Mouse (Mus musculus): ENCODE measurements around the gene Etl4. TPM values are rescaled to one million over a fixed set of nuclear protein-coding genes. Genes with fewer than 3 reads are reported as not detected.

The Etl4 gene
- polyA plus RNA-seq, 1 experiment from 2014 or later, result 34.4 TPM

DNA sequence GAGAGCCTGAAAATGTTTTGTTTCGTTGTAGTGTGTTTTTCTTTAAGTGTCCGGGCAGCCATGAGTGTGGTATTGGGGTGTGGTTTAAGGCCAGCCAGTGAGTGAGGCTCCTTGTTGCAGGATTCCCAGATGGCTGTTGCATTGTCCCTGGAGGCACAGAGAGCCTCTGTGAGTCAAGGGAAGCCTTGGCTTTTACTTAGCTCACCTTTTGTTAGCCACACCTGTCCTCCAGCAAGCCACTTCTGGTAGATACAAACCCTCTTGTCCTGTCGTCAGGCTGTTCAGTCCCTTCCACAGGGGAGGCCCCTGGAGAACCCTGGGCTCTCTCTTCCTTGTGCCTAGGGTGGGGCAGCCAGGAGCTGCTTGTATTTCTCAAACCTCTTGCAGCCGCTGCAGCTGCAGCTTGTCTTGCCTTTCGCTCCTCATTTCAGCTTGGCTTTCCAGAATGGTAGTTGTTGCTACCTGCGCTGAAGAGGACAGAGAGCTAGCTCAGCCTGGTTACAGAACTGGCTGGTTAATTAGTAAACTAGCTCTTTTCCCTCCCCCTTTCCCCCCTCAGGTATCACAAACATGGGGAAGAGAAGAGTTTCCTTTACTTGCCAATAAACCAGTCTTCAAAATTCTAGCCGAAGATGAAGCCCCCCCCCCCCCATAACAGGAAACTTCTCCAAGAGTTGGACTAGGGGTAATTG, 826.9 kb downstream of the Etl4 start:
- WGBS, result 77% methylated on average over 7 of the region's 7 CpGs
- no peak overlapping the region for H3K9ac ChIP-seq (ENCODE audit: low read length)
- H3K27me3 ChIP-seq (ENCODE audit: control insufficient read depth, insufficient read depth, low read length), result no peaks in the 10 kb centered on the region
- no peak overlapping the region for H3K4me3 ChIP-seq (ENCODE audit: low read depth, low read length)
- ATAC-seq (replicated peaks; ENCODE audit: low FRiP score) (no peak), DNase-seq (ENCODE audit: low spot score) (no peak)
- no peaks in the 10 kb centered on the region for H3K36me3 ChIP-seq (ENCODE audit: control insufficient read depth, insufficient read depth, low read length)
- no peak overlapping the region for H3K4me2 ChIP-seq (ENCODE audit: low read depth, low read length, severe bottlenecking)
- H3K4me1 ChIP-seq (replicated peaks; ENCODE audit: control insufficient read depth, insufficient read depth, low read length), result 0 out of 2 replicates have a peak, but pooled peaks cover 2% of the 10 kb centered on the region
- no peaks in the 10 kb centered on the region for H3K9me3 ChIP-seq (ENCODE audit: control insufficient read depth, low read length)
- H3K27ac ChIP-seq (ENCODE audit: low read depth, low read length), result no peak overlapping the region

DNA sequence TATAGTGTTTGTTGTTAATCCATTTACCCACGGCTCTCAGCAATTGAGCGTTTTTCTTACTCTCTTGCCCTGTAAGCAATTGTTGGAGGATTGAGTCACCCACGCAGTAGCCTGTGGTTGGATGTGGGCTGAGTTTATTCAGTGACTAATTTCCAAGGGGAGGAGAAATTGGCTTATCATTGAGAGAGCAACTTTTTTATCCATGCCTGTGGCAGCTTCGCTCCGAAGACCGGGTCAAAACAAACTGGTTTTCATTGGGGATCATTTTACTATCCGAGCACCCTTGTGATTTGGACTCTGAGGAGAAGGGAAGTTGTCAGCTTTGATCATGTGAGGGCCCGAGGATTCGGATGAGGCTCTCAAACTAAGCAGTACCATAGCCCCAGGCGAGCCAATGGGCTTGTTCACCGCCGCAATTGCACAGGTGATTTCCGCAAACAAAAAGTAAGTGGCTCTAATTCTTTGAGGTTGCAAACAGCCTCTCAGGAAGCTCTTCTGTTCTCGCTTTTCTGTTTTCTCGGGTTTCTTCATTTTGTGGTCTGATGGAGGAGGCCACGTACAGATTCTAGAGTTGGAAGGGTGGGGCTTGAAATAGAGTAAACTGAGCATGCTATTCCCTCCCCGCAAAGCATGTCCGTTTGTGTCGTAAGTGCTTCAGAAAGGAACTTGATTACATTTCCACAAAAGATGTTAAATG, 827.7 kb downstream of the Etl4 start:
- Histone ChIP-seq H3K4me3 (ENCODE audit: low read depth, low read length) (no peak overlapping the region), H3K27me3 (ENCODE audit: control insufficient read depth, insufficient read depth, low read length) (no peaks in the 10 kb centered on the region), H3K4me1 (replicated peaks; ENCODE audit: control insufficient read depth, insufficient read depth, low read length) (0 out of 2 replicates have a peak, but pooled peaks cover 2% of the 10 kb centered on the region), H3K27ac (ENCODE audit: low read depth, low read length) (no peak overlapping the region), H3K9me3 (ENCODE audit: control insufficient read depth, low read length) (no peaks in the 10 kb centered on the region), H3K36me3 (ENCODE audit: control insufficient read depth, insufficient read depth, low read length) (no peaks in the 10 kb centered on the region), H3K4me2 (ENCODE audit: low read depth, low read length, severe bottlenecking) (no peak overlapping the region), H3K9ac (ENCODE audit: low read length) (no peak overlapping the region)
- ATAC-seq (replicated peaks; ENCODE audit: low FRiP score) (no peak), DNase-seq (ENCODE audit: low spot score) (no peak)
- WGBS, result 79% methylated on average over 19 of the region's 19 CpGs

DNA sequence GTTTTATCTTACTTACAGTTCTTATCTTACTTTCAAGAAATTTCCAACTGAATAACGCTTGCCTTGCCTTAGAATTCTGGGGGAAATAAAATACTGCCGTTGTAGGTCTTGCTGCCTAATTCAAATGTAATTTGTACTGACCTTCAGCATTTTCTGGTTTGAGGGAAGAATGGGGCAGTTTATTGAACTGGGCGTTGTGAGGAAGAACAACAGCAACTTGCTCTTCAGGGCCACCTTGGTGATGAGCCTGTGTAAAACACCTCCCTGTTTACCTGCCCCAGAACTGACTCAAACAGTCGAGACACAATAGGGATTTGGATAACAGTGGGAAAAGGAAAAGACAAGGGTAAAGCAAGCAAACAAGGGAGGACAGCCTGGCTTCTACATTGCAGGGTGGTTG, 828.3 kb downstream of the Etl4 start:
- no peaks in the 10 kb centered on the region for H3K9me3 ChIP-seq (ENCODE audit: control insufficient read depth, low read length)
- ATAC-seq (replicated peaks; ENCODE audit: low FRiP score) (no peak), DNase-seq (ENCODE audit: low spot score) (no peak)
- 69% methylated on average over 4 of the region's 4 CpGs for whole genome bisulfite sequencing
- H3K36me3 ChIP-seq (ENCODE audit: control insufficient read depth, insufficient read depth, low read length), result no peaks in the 10 kb centered on the region
- no peak overlapping the region for H3K4me2 ChIP-seq (ENCODE audit: low read depth, low read length, severe bottlenecking)
- no peak overlapping the region for H3K4me3 ChIP-seq (ENCODE audit: low read depth, low read length)
- no peak overlapping the region for H3K9ac ChIP-seq (ENCODE audit: low read length)
- 0 out of 2 replicates have a peak, but pooled peaks cover 2% of the 10 kb centered on the region for H3K4me1 ChIP-seq (replicated peaks; ENCODE audit: control insufficient read depth, insufficient read depth, low read length)
- no peaks in the 10 kb centered on the region for H3K27me3 ChIP-seq (ENCODE audit: control insufficient read depth, insufficient read depth, low read length)
- H3K27ac ChIP-seq (ENCODE audit: low read depth, low read length), result no peak overlapping the region

- WGBS, result 82% methylated on average over 1 of the region's 1 CpGs
Measured at GRCm38 (mm10) chr2:20747723-20748122, 838.1 kb downstream of the Etl4 start.

DNA sequence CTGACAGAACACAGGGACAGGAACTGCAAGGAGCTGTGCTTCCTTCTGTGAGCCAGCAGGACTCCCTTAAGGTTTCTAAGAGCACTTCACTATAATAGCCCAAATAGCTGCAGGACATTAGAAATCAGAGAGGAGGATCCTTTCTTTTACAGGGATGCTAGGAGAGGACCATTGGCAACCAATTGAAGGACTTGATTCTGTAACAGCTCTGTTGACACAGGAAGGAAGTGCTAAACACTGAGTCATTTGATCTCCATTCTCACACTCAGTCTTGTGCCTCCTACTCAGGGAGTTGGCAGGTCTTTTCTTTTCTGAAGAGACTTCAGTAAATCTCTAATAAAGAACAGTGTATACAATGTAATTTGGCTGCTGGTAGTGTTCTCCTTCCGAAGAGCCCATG, 838.9 kb downstream of the Etl4 start:
- no peak overlapping the region for H3K27ac ChIP-seq (ENCODE audit: low read depth, low read length)
- H3K4me1 ChIP-seq (replicated peaks; ENCODE audit: control insufficient read depth, insufficient read depth, low read length), result no peaks in the 10 kb centered on the region
- no peak overlapping the region for H3K4me2 ChIP-seq (ENCODE audit: low read depth, low read length, severe bottlenecking)
- H3K9ac ChIP-seq (ENCODE audit: low read length), result no peak overlapping the region
- H3K27me3 ChIP-seq (ENCODE audit: control insufficient read depth, insufficient read depth, low read length), result no peaks in the 10 kb centered on the region
- H3K9me3 ChIP-seq (ENCODE audit: control insufficient read depth, low read length), result no peaks in the 10 kb centered on the region
- WGBS, result 70% methylated on average over 1 of the region's 1 CpGs
- DNase-seq (ENCODE audit: low spot score) (no peak), ATAC-seq (replicated peaks; ENCODE audit: low FRiP score) (no peak)
- no peak overlapping the region for H3K4me3 ChIP-seq (ENCODE audit: low read depth, low read length)
- no peaks in the 10 kb centered on the region for H3K36me3 ChIP-seq (ENCODE audit: control insufficient read depth, insufficient read depth, low read length)

More at GRCm38 (mm10) chr2:20747723-20748122, 838.1 kb downstream of the Etl4 start:
- no peak overlapping the region for H3K9ac ChIP-seq (ENCODE audit: low read length)
- no peak overlapping the region for H3K4me2 ChIP-seq (ENCODE audit: low read depth, low read length, severe bottlenecking)
- H3K9me3 ChIP-seq (ENCODE audit: control insufficient read depth, low read length), result no peaks in the 10 kb centered on the region
- H3K4me3 ChIP-seq (ENCODE audit: low read depth, low read length), result no peak overlapping the region
- no peak for ATAC-seq (replicated peaks; ENCODE audit: low FRiP score)
- H3K4me1 ChIP-seq (replicated peaks; ENCODE audit: control insufficient read depth, insufficient read depth, low read length), result no peaks in the 10 kb centered on the region
- no peaks in the 10 kb centered on the region for H3K27me3 ChIP-seq (ENCODE audit: control insufficient read depth, insufficient read depth, low read length)
- no peak overlapping the region for H3K27ac ChIP-seq (ENCODE audit: low read depth, low read length)
- no peak for DNase-seq (ENCODE audit: low spot score)
- H3K36me3 ChIP-seq (ENCODE audit: control insufficient read depth, insufficient read depth, low read length), result no peaks in the 10 kb centered on the region

DNA sequence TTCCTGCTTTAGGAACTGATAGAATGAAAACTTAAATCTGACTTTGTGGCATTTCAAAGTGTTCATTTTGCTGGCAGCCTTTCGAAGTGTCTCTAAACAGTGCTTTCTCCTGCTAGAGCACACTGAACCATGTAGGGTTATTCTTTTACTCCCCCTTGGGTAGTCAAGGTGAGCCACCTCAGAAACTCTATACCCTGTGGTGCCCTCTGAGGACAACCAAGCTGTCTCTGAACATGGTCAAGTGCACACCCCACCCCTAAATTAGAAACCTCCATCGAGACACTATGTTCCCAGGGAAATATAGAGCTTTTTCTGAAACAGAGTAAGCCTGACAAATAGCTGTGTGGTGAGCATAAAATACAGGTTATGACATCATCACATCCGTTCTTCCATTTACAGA, 840.1 kb downstream of the Etl4 start:
- ATAC-seq (replicated peaks; ENCODE audit: low FRiP score), result no peak
- 92% methylated on average over 3 of the region's 3 CpGs for WGBS
- Histone ChIP-seq H3K36me3 (ENCODE audit: control insufficient read depth, insufficient read depth, low read length) (no peaks in the 10 kb centered on the region), H3K9ac (ENCODE audit: low read length) (no peak overlapping the region), H3K27ac (ENCODE audit: low read depth, low read length) (no peak overlapping the region), H3K27me3 (ENCODE audit: control insufficient read depth, insufficient read depth, low read length) (no peaks in the 10 kb centered on the region), H3K9me3 (ENCODE audit: control insufficient read depth, low read length) (no peaks in the 10 kb centered on the region), H3K4me2 (ENCODE audit: low read depth, low read length, severe bottlenecking) (no peak overlapping the region), H3K4me3 (ENCODE audit: low read depth, low read length) (no peak overlapping the region), H3K4me1 (replicated peaks; ENCODE audit: control insufficient read depth, insufficient read depth, low read length) (no peaks in the 10 kb centered on the region)
- DNase-seq (ENCODE audit: low spot score), result no peak

- WGBS, result 90% methylated on average over 8 of the region's 8 CpGs
- Histone ChIP-seq H3K9me3 (ENCODE audit: control insufficient read depth, low read length) (no peaks in the 10 kb centered on the region), H3K4me1 (replicated peaks; ENCODE audit: control insufficient read depth, insufficient read depth, low read length) (no peaks in the 10 kb centered on the region), H3K9ac (ENCODE audit: low read length) (no peak overlapping the region), H3K27me3 (ENCODE audit: control insufficient read depth, insufficient read depth, low read length) (no peaks in the 10 kb centered on the region), H3K4me2 (ENCODE audit: low read depth, low read length, severe bottlenecking) (no peak overlapping the region), H3K4me3 (ENCODE audit: low read depth, low read length) (no peak overlapping the region), H3K36me3 (ENCODE audit: control insufficient read depth, insufficient read depth, low read length) (no peaks in the 10 kb centered on the region), H3K27ac (ENCODE audit: low read depth, low read length) (no peak overlapping the region)
- ATAC-seq (replicated peaks; ENCODE audit: low FRiP score) (no peak), DNase-seq (ENCODE audit: low spot score) (no peak)
Measured at GRCm38 (mm10) chr2:20753282-20754110, 843.9 kb downstream of the Etl4 start.

DNA sequence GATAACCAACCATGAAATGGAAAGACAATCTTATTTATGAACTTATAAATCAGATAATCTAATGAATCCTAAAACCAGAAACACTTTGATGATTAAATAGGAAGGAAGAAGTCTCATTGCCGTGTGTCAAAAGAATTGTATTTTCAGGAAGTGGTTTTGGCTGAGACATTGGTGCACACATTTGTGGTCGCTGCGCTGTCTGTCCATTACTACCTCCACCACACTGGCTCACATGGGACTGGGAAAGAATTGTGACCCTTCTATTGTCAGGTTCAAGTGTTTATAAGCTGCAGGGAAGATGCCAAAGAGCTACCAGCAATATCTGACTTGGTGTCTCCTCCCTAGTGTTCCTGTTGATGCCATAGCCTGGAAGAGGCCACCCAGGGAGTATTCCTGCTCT, 847.4 kb downstream of the Etl4 start:
- H3K9me3 ChIP-seq (ENCODE audit: control insufficient read depth, low read length), result no peaks in the 10 kb centered on the region
- H3K4me3 ChIP-seq (ENCODE audit: low read depth, low read length), result no peak overlapping the region
- no peak for ATAC-seq (replicated peaks; ENCODE audit: low FRiP score)
- no peaks in the 10 kb centered on the region for H3K4me1 ChIP-seq (replicated peaks; ENCODE audit: control insufficient read depth, insufficient read depth, low read length)
- H3K4me2 ChIP-seq (ENCODE audit: low read depth, low read length, severe bottlenecking), result no peak overlapping the region
- WGBS, result 92% methylated on average over 3 of the region's 3 CpGs
- H3K27me3 ChIP-seq (ENCODE audit: control insufficient read depth, insufficient read depth, low read length), result no peaks in the 10 kb centered on the region
- H3K36me3 ChIP-seq (ENCODE audit: control insufficient read depth, insufficient read depth, low read length), result no peaks in the 10 kb centered on the region
- H3K27ac ChIP-seq (ENCODE audit: low read depth, low read length), result no peak overlapping the region
- DNase-seq (ENCODE audit: low spot score), result no peak
- no peak overlapping the region for H3K9ac ChIP-seq (ENCODE audit: low read length)

Measured in forebrain, embryonic 11.5 days (tissue).